Mouse (Mus musculus) midbrain, postnatal 0 days (tissue): ENCODE measurements at regions not wholly inside any gene's neighbourhood (a gene's known extent, or its start where the extent isn't known, plus 50 kb on each side); places are given as distances from the start of the nearest gene placed in this dataset.

Source experiments
- ATAC-seq: fragments of 200-750 bp; cut with Nextera tagmentation; 2 replicates; pipeline ENCODE4 v1.8.0; 2017; ENCODE audit warnings: moderate number of reproducible peaks, mild to moderate bottlenecking, moderate TSS enrichment, moderate library complexity; ENCODE audit not compliant: low FRiP score
- DNase-seq: peaks from one replicate; pipeline ENCODE4 v3.0.0-alpha.2; 2015; ENCODE audit warnings: low spot score
- H3K27ac ChIP-seq: fragments of 300-500 bp; sonication (generic); 2 replicates; pipeline ENCODE4 v1.5.1; 2014; ENCODE audit warnings: low read depth, mild to moderate bottlenecking, low read length, mixed read lengths
- H3K27me3 ChIP-seq: fragments of 300-500 bp; sonication (generic); 2 replicates; pipeline ENCODE4 v1.6.1; 2014; ENCODE audit warnings: low read length, control low read depth, mixed read lengths; ENCODE audit not compliant: insufficient read depth
- H3K36me3 ChIP-seq: fragments of 300-500 bp; sonication (generic); 2 replicates; pipeline ENCODE4 v1.6.1; 2014; ENCODE audit warnings: low read length, control low read depth, mixed read lengths; ENCODE audit not compliant: insufficient read depth
- H3K4me1 ChIP-seq: fragments of 300-500 bp; sonication (generic); 2 replicates; pipeline ENCODE4 v1.6.1; 2014; ENCODE audit warnings: mild to moderate bottlenecking, control low read depth, antibody characterized with exemption, low read length, mixed read lengths; ENCODE audit not compliant: insufficient read depth
- H3K4me2 ChIP-seq: fragments of 300-500 bp; sonication (generic); 2 replicates; pipeline ENCODE4 v1.6.1; 2014; ENCODE audit warnings: low read depth, mild to moderate bottlenecking, low read length, mixed read lengths; ENCODE audit not compliant: poor library complexity, severe bottlenecking
- H3K4me3 ChIP-seq: fragments of 300-500 bp; sonication (generic); 2 replicates; pipeline ENCODE4 v1.5.1; 2014; ENCODE audit warnings: low read depth, mild to moderate bottlenecking, low read length, moderate library complexity
- H3K9ac ChIP-seq: fragments of 300-500 bp; sonication (generic); replicated peaks from 2 replicates; pipeline ENCODE4 v1.6.1; 2014; ENCODE audit warnings: mild to moderate bottlenecking, low read length, moderate library complexity, mixed read lengths; ENCODE audit not compliant: poor library complexity, severe bottlenecking
- H3K9me3 ChIP-seq: fragments of 300-500 bp; sonication (generic); 2 replicates; pipeline ENCODE4 v1.6.1; 2016; ENCODE audit warnings: low read length, control low read depth
- CTCF ChIP-seq: IDR thresholded peaks from 2 replicates; pipeline ENCODE4 v1.5.1; 2016; ENCODE audit warnings: antibody characterized with exemption, mild to moderate bottlenecking
- WGBS: fragments of 180-500 bp; shearing (Covaris S2); extraction: QIAGEN DNeasy Blood & Tissue Kit; methylation state at CpG from one replicate; pipeline ENCODE4 v1.1.7; 2014; 5-methylcytosine and 5-hydroxymethylcytosine counted together

DNA sequence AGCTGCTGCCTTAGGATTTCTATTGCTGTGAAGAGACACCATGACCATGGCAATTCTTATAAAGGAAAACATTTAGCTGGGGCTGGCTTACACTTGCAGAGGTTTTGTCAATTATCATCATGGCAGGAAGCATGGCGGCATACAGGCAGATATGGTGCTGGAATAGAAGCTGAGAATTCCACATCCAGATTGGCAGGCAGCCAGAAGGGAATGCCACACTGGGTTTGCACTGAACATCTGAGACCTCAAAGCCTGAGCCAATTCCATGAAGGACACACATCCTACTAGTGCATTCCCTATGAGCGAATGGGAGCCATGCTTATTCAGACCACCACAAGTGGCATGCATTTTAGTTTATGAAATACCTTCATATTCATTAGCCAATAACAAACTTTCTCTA lies 455.0 kb upstream of the Trpc7 start:
- no peak for DNase-seq

DNA sequence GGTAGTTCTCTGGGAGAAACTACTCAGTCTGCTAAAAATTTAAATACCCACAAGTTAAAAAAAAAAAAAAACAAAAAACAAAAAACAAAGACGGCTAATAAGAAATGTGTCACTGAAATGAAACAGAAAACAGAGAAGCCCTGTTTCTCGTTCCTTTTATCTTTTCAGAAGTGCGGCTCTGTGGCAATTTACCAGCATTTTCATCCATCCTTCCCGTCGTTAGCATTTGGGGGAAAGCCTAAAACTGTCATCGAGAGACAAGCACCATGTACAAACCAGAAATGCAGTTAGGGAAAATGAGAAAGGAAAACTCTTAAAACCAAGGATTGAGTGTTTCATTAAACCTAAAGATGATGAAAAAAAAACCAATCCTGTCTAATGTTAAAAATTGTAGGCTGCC lies 442.9 kb upstream of the Trpc7 start:
- 60% methylated on average over 6 of the region's 6 CpGs for WGBS
- ATAC-seq, result no peak
- no peak overlapping the region for H3K27ac ChIP-seq
- H3K27me3 ChIP-seq, result no peaks in the 10 kb centered on the region
- no peak for DNase-seq
- TF ChIP-seq CTCF, result no peak
- no peaks in the 10 kb centered on the region for H3K9me3 ChIP-seq
- no peaks in the 10 kb centered on the region for H3K36me3 ChIP-seq
- H3K4me3 ChIP-seq, result no peak overlapping the region
- no peak overlapping the region for H3K9ac ChIP-seq
- no peaks in the 10 kb centered on the region for H3K4me1 ChIP-seq
- H3K4me2 ChIP-seq, result no peak overlapping the region

More for the DNA sequence above, 455.0 kb upstream of the Trpc7 start:
- no peak overlapping the region for H3K4me3 ChIP-seq
- no peak for TF ChIP-seq CTCF
- H3K4me1 ChIP-seq, result no peaks in the 10 kb centered on the region
- no peaks in the 10 kb centered on the region for H3K36me3 ChIP-seq
- H3K27me3 ChIP-seq, result no peaks in the 10 kb centered on the region
- H3K27ac ChIP-seq, result no peak overlapping the region
- no peak overlapping the region for H3K9ac ChIP-seq
- H3K4me2 ChIP-seq, result no peak overlapping the region
- WGBS, result 94% methylated on average over 2 of the region's 2 CpGs
- ATAC-seq, result no peak
- H3K9me3 ChIP-seq, result no peaks in the 10 kb centered on the region

DNA sequence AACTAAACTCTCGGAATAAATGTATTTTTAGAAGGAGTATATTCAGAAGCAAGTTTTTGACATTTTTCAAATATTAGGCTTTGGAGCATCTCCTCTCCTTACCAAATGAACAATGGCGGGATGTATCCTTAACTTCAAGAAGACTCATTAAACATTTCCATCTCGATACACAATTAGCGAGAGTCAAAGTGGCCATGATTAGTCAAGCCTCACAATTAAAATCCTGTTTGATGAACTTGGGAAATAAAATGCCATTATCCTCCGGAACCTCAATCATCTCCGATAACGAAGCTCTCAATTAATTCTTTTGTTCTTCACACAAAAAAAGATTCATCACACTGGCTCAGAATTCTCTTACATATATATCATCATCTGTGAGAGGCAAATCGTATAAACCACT lies 440.8 kb upstream of the Trpc7 start:
- Histone ChIP-seq H3K9me3 (no peaks in the 10 kb centered on the region), H3K4me3 (no peak overlapping the region)
- 83% methylated on average over 8 of the region's 8 CpGs for WGBS

DNA sequence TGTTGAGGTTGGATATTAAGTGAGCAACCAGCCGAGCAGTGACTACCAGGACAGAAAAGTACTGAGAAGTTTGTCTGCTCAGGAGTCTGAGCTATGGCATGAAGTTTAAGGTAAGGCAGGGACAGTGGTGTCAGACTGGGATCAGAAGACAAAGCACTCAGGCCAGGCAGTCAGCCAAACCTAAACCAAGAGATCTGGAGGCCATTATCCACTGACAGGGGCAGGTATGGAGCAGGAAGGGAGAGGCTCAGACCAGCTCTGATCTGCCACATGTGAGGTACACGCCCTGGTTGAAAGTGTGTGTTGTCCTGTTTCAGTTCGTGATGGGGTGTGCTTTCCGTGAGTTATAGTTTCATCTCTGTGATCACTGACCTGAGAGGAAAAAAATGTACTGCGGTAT lies 437.2 kb upstream of the Trpc7 start:
- no peak for TF ChIP-seq CTCF
- Histone ChIP-seq H3K4me1 (no peaks in the 10 kb centered on the region), H3K27me3 (no peaks in the 10 kb centered on the region), H3K27ac (no peak overlapping the region), H3K4me3 (no peak overlapping the region), H3K36me3 (no peaks in the 10 kb centered on the region), H3K9me3 (no peaks in the 10 kb centered on the region), H3K9ac (no peak overlapping the region), H3K4me2 (no peak overlapping the region)
- WGBS, result 91% methylated on average over 5 of the region's 5 CpGs
- ATAC-seq (no peak), DNase-seq (no peak)

More for the DNA sequence above, 440.8 kb upstream of the Trpc7 start:
- Histone ChIP-seq H3K4me2 (no peak overlapping the region), H3K27ac (no peak overlapping the region), H3K36me3 (no peaks in the 10 kb centered on the region), H3K4me1 (no peaks in the 10 kb centered on the region), H3K27me3 (no peaks in the 10 kb centered on the region), H3K9ac (no peak overlapping the region)
- DNase-seq (no peak), ATAC-seq (no peak)
- TF ChIP-seq CTCF, result no peak

DNA sequence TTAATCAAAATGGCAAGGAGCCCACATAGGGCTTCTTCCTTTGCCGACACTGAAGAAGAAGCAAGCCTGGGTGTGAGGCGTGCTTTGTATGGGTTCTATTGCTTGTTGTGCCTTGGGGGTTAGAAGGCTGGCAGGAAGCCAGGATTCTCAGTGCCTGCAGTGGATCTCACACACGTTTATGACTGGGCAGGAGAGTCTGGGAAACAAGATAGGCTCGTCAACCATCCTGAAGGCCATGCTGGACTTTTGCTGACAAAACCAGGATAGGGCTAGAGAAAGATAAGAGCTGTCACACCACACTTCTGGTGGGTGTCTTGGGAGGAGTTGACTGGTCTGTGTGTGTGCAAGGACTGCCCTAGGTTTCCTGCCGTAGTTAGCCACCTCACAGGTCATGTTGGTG lies 436.1 kb upstream of the Trpc7 start:
- no peak overlapping the region for H3K4me3 ChIP-seq
- no peak overlapping the region for H3K4me2 ChIP-seq
- H3K4me1 ChIP-seq, result no peaks in the 10 kb centered on the region
- TF ChIP-seq CTCF, result no peak
- WGBS, result 49% methylated on average over 5 of the region's 5 CpGs
- no peak overlapping the region for H3K27ac ChIP-seq
- H3K9ac ChIP-seq, result no peak overlapping the region
- no peaks in the 10 kb centered on the region for H3K36me3 ChIP-seq
- no peaks in the 10 kb centered on the region for H3K9me3 ChIP-seq
- DNase-seq, result no peak
- no peaks in the 10 kb centered on the region for H3K27me3 ChIP-seq
- no peak for ATAC-seq

DNA sequence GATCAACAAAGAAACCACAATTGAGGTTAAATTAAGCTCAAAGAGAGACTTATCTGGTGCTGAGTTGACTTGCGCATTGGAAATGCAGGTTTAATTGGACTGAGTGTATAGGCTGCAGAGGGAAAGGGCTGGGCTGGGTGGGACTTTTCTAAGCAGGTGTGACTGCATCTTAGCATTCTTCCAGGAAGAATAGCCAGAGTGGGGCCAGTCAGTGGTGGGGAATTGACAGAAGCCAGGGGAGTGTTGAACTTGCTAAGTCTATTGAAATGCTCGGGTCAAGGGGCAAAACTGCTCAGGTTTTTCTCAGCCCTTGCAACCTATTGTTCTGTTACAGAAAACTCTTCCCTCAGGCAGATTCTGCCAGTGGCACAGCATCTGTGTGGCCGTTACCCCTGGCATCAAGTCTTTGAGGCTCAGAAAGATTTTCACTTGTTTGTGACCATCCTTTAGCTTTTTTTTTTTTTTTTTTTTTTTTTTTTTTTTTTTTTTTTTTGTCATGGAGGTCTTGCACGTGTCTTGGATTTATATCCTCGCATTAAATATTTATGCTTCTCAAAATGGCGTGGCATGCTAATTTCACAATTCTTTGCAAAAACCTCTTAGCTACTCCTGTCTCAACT lies 429.6 kb upstream of the Trpc7 start:
- no peak for DNase-seq
- no peak for TF ChIP-seq CTCF
- ATAC-seq, result no peak
- Histone ChIP-seq H3K36me3 (no peaks in the 10 kb centered on the region), H3K27ac (no peak overlapping the region), H3K27me3 (no peaks in the 10 kb centered on the region), H3K4me1 (no peaks in the 10 kb centered on the region), H3K4me3 (no peak overlapping the region), H3K4me2 (no peak overlapping the region), H3K9ac (no peak overlapping the region), H3K9me3 (no peaks in the 10 kb centered on the region)
- WGBS, result 73% methylated on average over 6 of the region's 6 CpGs
